Mouse (Mus musculus) urinary bladder, postnatal 14 days (tissue): ENCODE measurements around the gene Inka1.

Experiments
- DNase-seq: peaks from one replicate; pipeline ENCODE4 v3.0.0; 2021; ENCODE audit warnings: low spot score

Inka1 gene

GRCm38 (mm10) chr9:107984052-107984753, 1.5 kb downstream of the Inka1 start:
- DNase-seq: no peak

- peak; percentile 64 for DNase-seq
These were observed 2.2 kb downstream of the Inka1 start for GRCm38 (mm10) chr9:107983421-107983890.

GRCm38 (mm10) chr9:107982681-107983346, 2.9 kb downstream of the Inka1 start, which contains the start of gene Gm20661:
Gm20661 (plus strand) TSS chr9:107983058.
- peak; percentile 64 for DNase-seq

- no peak for DNase-seq
These were observed 3.7 kb downstream of the Inka1 start for GRCm38 (mm10) chr9:107981684-107982605.

- DNase-seq: no peak
These were observed 6.9 kb downstream of the Inka1 start for GRCm38 (mm10) chr9:107978815-107979214.

- DNase-seq: peak; percentile 34
These were observed 10.0 kb downstream of the Inka1 start, which contains the start of gene Uba7 for GRCm38 (mm10) chr9:107975399-107976386. Uba7 (plus strand) TSS chr9:107975505.

- no peak for DNase-seq
These were observed 11.0 kb downstream of the Inka1 start for GRCm38 (mm10) chr9:107974491-107975171.

GRCm38 (mm10) chr9:107971690-107972541, 13.8 kb downstream of the Inka1 start:
- DNase-seq: no peak

GRCm38 (mm10) chr9:107970311-107970710, 15.4 kb downstream of the Inka1 start:
- DNase-seq: no peak

GRCm38 (mm10) chr9:107968531-107968930, 17.1 kb downstream of the Inka1 start:
- no peak for DNase-seq

- DNase-seq: no peak
These were observed 18.2 kb downstream of the Inka1 start for GRCm38 (mm10) chr9:107967437-107967836.

GRCm38 (mm10) chr9:107966676-107967075, 19.0 kb downstream of the Inka1 start:
- DNase-seq: no peak

- no peak for DNase-seq
These were observed 21.0 kb downstream of the Inka1 start for GRCm38 (mm10) chr9:107964681-107965080.

- DNase-seq: peak; percentile 87
These were observed 22.0 kb downstream of the Inka1 start for GRCm38 (mm10) chr9:107963700-107964099.

GRCm38 (mm10) chr9:107962916-107963315, 22.8 kb downstream of the Inka1 start:
- no peak for DNase-seq

GRCm38 (mm10) chr9:107961881-107962280, 23.8 kb downstream of the Inka1 start:
- DNase-seq: no peak

GRCm38 (mm10) chr9:107961351-107961762, 24.3 kb downstream of the Inka1 start:
- DNase-seq: no peak

- no peak for DNase-seq
These were observed 24.8 kb downstream of the Inka1 start for GRCm38 (mm10) chr9:107960928-107961327.

- no peak for DNase-seq
These were observed 25.8 kb downstream of the Inka1 start for GRCm38 (mm10) chr9:107959896-107960295.
